Mouse (Mus musculus) spleen, adult 2 months (tissue): ENCODE data around the gene Itsn2. TPM values are rescaled to one million over a fixed set of nuclear protein-coding genes. Genes with fewer than 3 reads are reported as not detected.
"Not testable (repeated sequence)": the region's sequence is repeated elsewhere in the genome, so short reads cannot be mapped to it uniquely, and the experiment has no call there.

Experiments
- DNase-seq, 2 experiments: peaks; one replicate each; pipeline versions ENCODE4 v3.0.0 to v3.0.0-alpha.2; 2012 to 2021; ENCODE audit warnings: low spot score in 2 of 2, low read depth in 1 of 2
- H3K27ac ChIP-seq: fragments of 200-500 bp; 2 replicates; pipeline ENCODE4 v1.5.1; 2012; ENCODE audit warnings: low read length, inconsistent platforms; ENCODE audit not compliant: insufficient read depth
- H3K27me3 ChIP-seq: fragments of 200-500 bp; 2 replicates; pipeline ENCODE4 v1.6.1; 2012; ENCODE audit warnings: mild to moderate bottlenecking, moderate library complexity, low read length, inconsistent platforms; ENCODE audit not compliant: control insufficient read depth, insufficient read depth
- H3K36me3 ChIP-seq: fragments of 200-500 bp; 2 replicates; pipeline ENCODE4 v1.6.1; 2012; ENCODE audit warnings: mild to moderate bottlenecking, low read length, inconsistent platforms; ENCODE audit not compliant: control insufficient read depth, insufficient read depth
- H3K4me1 ChIP-seq: fragments of 200-500 bp; 2 replicates; pipeline ENCODE4 v1.6.1; 2011; ENCODE audit warnings: inconsistent platforms; ENCODE audit not compliant: control insufficient read depth, insufficient read depth, insufficient read length
- H3K4me3 ChIP-seq: fragments of 200-500 bp; 2 replicates; pipeline ENCODE4 v1.5.1; 2011; ENCODE audit warnings: mild to moderate bottlenecking, inconsistent platforms; ENCODE audit not compliant: insufficient read depth, insufficient read length; ENCODE audit errors: extremely low read depth
- CTCF ChIP-seq: fragments of 200-500 bp; IDR thresholded peaks from 2 replicates; pipeline ENCODE4 v1.5.1; 2011; ENCODE audit warnings: mild to moderate bottlenecking, inconsistent platforms; ENCODE audit not compliant: insufficient read depth, insufficient read length, insufficient replicate concordance; ENCODE audit errors: extremely low read depth
- POLR2A ChIP-seq: fragments of 200-500 bp; IDR thresholded peaks from 2 replicates; pipeline ENCODE4 v1.6.1; 2011; ENCODE audit warnings: low read depth, low read length, inconsistent platforms
- WGBS: fragments of 180-500 bp; shearing (Covaris S2); methylation state at CpG from one replicate; pipeline ENCODE4 v1.1.7; 2018; 5-methylcytosine and 5-hydroxymethylcytosine counted together
- polyA plus RNA-seq: library from polyadenylated mRNA; depleted of rRNA; stranded (reverse); fragments of >200 nt; gene quantifications from 2 replicates; pipeline ENCODE4 v1.2.3, GENCODE M21; 2012; rRNA removed

Itsn2 gene
- polyA plus RNA-seq, result 33.6 and 38.9 TPM in 2 replicates

DNA sequence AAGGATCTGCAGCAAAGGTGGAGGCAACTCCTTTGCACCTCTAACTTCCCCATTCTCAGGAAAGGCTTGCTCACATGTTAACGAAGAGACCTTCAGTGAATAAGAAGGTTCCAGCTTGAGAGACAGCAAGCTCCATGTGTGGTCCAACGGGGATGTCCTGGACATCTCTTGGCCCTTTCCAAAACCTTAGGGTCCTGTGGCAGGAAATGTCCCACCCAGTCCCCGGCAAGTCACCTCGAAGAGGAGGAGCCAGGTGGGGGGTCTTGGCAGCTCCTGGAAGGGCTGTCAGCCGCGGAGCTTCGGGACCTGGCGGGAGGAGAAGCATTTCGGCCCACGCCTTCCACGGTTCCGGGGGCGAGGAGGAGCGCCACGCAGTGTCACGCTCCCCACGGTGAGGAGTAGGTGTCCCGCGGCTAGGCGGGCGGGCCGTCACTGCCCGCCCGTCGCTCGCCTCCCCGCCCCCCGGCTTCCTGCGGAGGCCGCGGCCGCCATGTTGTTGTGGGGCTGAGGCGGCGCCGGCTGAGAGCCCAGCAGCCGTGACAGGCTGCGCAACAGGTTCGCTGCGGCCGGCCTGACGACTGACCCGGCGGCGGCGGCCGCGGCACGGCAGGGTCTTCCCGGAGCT is at the start of gene Itsn2, which contains the start of gene Gm3625:
TSS of gene Itsn2 (plus strand) at position 98 of the 625 bp plus-strand sequence.
TSS of gene Gm3625 (minus strand) at position 387 of the 625 bp plus-strand sequence.
- peak within 1 kb of the TSS; percentile 98 for H3K27ac ChIP-seq
- H3K36me3 ChIP-seq, result no peaks in the 10 kb centered on the region
- no peak for TF ChIP-seq CTCF
- peak; percentile 80 for TF ChIP-seq POLR2A
- no peaks in the 10 kb centered on the region for H3K27me3 ChIP-seq
- peak; percentile 45 to 77 for DNase-seq
- under 1% methylated on average over 44 of the region's 49 CpGs for WGBS
- H3K4me1 ChIP-seq, result peaks cover 13% of the 10 kb centered on the region
- H3K4me3 ChIP-seq, result peak within 1 kb of the TSS; percentile 93

GRCm38 (mm10) chr12:4544400-4544919 is 48.0 kb upstream of the Itsn2 start:
- no peak for TF ChIP-seq CTCF
- Histone ChIP-seq H3K4me1 (no peaks in the 10 kb centered on the region), H3K27ac (no peak overlapping the region), H3K27me3 (no peaks in the 10 kb centered on the region), H3K36me3 (no peaks in the 10 kb centered on the region), H3K4me3 (no peak overlapping the region)
- DNase-seq, result no peak
- WGBS, result 83% methylated on average over 5 of the region's 5 CpGs

GRCm38 (mm10) chr12:4545425-4545824 is 47.0 kb upstream of the Itsn2 start:
- Histone ChIP-seq H3K27me3 (no peaks in the 10 kb centered on the region), H3K27ac (no peak overlapping the region), H3K4me3 (no peak overlapping the region), H3K4me1 (no peaks in the 10 kb centered on the region), H3K36me3 (no peaks in the 10 kb centered on the region)
- TF ChIP-seq POLR2A (no peak), CTCF (no peak)
- DNase-seq, result peak in 1 of 2 experiments; percentile 4

- no peak overlapping the region for H3K4me3 ChIP-seq
- no peak overlapping the region for H3K27ac ChIP-seq
- no peak for DNase-seq
- no peaks in the 10 kb centered on the region for H3K27me3 ChIP-seq
- WGBS, result 82% methylated on average over 5 of the region's 5 CpGs
- H3K4me1 ChIP-seq, result no peaks in the 10 kb centered on the region
- H3K36me3 ChIP-seq, result no peaks in the 10 kb centered on the region
- TF ChIP-seq CTCF, result no peak
- TF ChIP-seq POLR2A, result no peak
Measured at GRCm38 (mm10) chr12:4546491-4546890, 45.9 kb upstream of the Itsn2 start.

DNA sequence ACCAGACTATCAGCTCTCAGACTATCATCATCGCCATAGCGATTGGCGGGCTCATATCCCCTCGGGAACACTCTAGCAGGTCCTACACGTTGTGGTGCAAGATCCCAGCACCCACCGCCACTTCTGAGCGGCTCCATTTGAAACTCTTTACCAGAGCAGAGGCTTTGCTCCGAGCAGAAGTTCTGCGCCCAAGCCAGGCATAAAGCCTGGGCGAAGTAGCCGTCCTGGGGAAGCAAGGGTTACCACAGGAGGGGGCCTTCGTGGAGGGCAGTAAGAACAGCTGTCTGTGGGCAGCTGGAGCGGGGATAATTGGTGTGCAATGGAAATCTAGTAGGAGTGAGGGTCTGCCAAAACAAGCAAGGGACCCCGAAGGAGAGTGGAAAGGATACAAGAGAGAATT is 44.9 kb upstream of the Itsn2 start:
- Histone ChIP-seq H3K27ac (no peak overlapping the region), H3K4me3 (no peak overlapping the region), H3K27me3 (no peaks in the 10 kb centered on the region), H3K36me3 (no peaks in the 10 kb centered on the region), H3K4me1 (peaks cover 2% of the 10 kb centered on the region; the same call in 1 of the 2 replicates)
- WGBS, result 82% methylated on average over 14 of the region's 14 CpGs
- TF ChIP-seq CTCF, result no peak
- no peak for TF ChIP-seq POLR2A
- DNase-seq, result no peak

DNA sequence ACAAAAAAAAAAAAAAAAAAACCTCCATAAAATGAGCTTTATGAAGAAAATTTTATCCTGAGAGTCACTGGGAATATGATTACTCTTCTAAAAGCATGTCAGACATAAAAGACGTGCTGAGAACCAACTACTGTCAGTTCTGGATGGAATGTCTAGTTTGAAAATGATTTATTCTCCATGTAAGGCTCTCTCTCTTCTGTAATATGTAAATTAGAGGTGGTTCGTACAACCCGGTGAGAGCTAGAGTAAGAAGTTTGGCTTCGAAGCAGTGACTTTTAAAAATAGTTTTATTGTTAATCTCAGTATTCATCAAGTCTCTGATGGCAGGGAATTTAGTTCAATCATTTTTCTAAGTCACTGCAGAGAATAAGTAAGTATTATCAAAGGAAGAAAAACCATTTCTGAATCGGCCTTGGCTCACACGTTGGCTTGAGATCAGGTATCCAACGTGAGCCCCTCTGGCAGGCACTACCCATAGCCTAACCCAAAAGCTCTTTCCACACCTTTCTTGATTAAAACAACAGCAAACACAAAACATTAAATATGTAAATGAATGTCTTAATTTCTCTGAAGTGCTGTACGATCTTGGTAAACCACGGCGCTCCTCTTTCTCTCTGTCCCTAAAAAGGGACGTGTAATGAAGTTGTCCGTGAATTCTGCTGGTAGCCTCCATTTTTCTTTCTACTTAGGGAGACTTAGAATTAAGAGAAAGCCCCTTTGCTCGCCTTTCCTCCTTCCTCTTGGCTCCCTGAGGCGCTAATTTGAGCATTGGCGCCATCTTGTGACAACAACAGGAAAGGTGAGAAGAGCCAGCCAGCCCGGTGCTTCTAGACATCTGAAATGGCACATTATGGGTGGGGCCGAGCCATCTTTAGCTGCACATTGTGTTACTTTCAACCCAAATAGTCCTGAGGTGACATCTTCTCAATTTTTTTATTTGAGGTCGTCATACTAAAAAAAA is 44.1 kb upstream of the Itsn2 start:
- peak; percentile 77; the same call in 1 of the 2 replicates for TF ChIP-seq CTCF
- no peak for TF ChIP-seq POLR2A
- peaks cover 2% of the 10 kb centered on the region; the same call in 1 of the 2 replicates for H3K4me1 ChIP-seq
- H3K27ac ChIP-seq, result no peak overlapping the region
- no peak overlapping the region for H3K4me3 ChIP-seq
- WGBS, result 22% methylated on average over 18 of the region's 18 CpGs
- H3K36me3 ChIP-seq, result no peaks in the 10 kb centered on the region
- no peaks in the 10 kb centered on the region for H3K27me3 ChIP-seq
- DNase-seq, result peak; percentile 67 to 70

- H3K4me3 ChIP-seq, DNase-seq, H3K27ac ChIP-seq, H3K4me1 ChIP-seq, H3K36me3 ChIP-seq, H3K27me3 ChIP-seq: not testable (repeated sequence)
- WGBS, result 91% methylated on average over 3 of the region's 3 CpGs
Measured at GRCm38 (mm10) chr12:4553704-4554103, 38.7 kb upstream of the Itsn2 start.
